Mouse (Mus musculus) gonadal fat pad, adult 2 months (tissue): Measurements from ENCODE around the gene 4930455H04Rik. TPM values are rescaled to one million over a fixed set of nuclear protein-coding genes. Genes with fewer than 3 reads are reported as not detected.
A peak's percentile ranks its signal among the peaks of the same experiment; 100 is the strongest.

ENCODE experiments used
- DNase-seq: peaks from one replicate; pipeline ENCODE4 v3.0.0-alpha.2; 2012; ENCODE audit warnings: low read depth
- polyA plus RNA-seq: library from polyadenylated mRNA; depleted of rRNA; stranded (reverse); fragments of >200 nt; gene quantifications from 2 replicates; pipeline ENCODE4 v1.2.3, GENCODE M21; 2012

Gene 4930455H04Rik
- polyA plus RNA-seq, 1 experiment: not detected

DNA sequence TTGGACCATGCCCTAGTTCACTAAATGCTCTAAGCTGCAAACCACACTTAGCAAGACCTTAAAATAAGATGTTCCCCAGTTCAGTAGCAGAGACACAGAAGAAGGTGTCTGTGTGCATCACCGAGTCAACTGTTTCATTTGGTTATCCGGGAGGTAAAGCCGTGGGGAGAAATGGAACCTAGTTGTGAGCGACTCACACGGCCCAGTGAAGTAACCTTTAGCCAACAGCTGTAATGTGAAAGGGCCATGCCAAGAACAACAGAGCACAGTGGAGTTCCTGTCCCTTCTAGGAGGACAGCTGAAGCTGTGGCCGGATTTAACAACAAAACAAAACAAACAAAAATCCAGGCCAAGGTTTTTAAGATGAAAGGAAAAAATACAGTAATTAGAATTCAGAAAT, 1.3 kb upstream of the 4930455H04Rik start:
- DNase-seq: peak; percentile 85

DNA sequence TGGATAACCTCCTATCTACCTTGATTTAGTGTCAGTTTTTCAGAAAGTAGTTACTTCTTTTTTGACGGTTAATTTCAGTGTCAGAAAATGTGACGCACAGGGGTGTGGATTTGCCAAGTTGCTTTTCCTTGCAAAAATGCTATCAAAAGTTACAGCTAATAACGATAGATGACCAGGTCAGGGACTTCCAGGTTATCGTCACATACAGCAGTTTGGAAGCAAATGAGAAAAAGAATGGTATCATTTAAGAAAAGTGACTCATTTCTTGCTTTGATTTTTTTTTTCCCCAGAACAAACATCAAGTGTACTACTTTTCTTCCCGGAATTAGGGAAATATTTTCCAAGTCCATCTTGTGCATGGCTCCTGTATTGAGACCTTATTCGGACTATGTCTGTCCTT, 631 bp upstream of the 4930455H04Rik start:
- DNase-seq: no peak

DNA sequence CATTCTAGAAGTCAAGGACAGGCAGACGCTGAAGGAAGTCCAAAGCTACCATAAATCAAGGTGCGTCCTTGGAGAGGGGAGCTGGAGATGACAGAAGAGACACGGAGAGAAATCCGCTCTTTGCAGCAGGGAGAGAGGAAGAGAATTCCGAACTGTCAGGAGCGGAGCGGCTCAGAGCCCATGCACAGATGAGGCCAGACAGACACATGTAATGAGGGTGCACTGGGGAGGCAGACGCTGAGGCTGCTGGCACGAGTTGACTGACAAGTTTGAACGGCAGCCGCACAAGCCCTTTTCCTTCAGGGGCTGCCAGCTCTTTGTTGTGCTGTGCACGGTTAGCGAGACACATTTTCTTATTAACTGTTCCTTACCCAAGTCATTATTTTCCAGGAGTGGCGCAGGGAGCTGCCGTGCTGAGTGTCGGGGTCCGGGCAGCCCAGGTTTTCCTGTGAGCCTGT, 502 bp downstream of the 4930455H04Rik start, which contains the start of gene Palmd:
Gene Palmd (minus strand): TSS at position 448 of the 458 bp plus-strand sequence.
- no peak for DNase-seq

DNA sequence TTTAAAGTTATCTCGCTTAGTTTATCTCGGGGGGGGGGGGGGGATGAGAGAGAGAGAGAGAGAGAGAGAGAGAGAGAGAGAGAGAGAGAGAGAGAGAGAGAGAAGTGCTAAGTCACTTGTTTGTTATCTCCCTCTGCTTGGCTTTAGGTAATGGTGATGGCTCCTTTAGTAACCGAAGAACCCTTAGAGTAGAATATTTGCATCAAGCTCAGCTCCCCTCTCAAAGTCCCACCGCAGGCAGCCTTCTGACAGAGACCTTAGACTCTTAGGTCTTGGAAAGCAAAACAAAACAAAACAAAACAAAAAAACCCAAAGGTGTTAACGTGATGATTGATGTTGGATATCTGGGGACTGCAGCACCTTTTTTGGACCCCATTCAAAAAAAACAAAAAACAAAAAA, 936 bp downstream of the 4930455H04Rik start:
- DNase-seq: no peak

DNA sequence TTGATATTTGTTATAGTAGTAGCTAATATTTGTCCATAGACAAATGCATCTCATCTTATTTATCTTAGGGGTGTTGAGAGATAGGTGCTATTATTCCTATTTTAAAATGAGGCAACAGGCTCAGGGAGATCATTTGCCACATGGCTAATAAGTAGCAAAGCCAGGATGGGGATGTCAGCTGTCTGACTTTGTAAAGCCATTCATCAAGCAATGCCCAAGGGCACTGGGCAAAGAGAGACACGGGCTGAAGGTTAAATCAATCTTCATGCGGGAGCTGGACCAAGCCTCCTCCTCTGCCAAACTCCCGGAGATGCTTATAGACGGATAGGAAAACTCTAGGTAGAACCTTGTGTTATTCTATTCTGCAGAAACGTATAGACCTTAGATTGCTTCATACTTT, 1.7 kb downstream of the 4930455H04Rik start:
- DNase-seq: no peak

DNA sequence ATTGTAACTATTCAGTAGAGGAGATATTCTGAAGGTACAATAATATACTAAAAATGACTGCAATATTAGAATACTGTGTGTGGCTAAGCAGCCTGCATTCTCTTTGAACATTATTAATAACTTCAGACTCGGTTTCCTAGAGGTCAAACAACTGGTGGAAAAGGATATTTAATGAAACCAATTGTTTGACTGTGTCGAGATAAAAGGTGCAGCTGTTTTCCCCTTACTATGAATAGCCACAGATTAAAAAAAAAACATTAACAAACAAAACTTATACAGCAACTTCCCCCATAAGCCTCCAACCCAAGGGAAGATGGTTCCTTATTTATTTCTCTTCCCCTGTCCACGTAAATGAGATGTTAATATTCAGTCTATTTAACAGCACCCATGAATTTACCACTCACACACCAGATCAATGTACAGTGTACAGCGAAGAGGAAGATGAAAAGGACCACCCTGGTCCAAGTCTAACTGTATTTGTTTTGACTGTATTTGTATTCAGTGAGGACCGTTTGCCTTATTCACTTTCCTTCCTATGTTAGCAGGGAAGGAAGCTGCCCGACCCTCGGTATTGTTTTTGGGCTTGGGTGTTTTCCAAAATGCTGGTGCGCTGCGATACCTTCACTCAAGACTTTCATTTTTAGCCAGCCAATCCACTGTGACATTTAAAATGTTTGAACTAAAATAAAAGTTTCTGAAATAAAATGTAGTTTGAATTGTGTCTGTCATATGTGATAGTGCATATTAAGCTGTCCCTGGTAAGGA, 13.9 kb downstream of the 4930455H04Rik start:
- DNase-seq: no peak

DNA sequence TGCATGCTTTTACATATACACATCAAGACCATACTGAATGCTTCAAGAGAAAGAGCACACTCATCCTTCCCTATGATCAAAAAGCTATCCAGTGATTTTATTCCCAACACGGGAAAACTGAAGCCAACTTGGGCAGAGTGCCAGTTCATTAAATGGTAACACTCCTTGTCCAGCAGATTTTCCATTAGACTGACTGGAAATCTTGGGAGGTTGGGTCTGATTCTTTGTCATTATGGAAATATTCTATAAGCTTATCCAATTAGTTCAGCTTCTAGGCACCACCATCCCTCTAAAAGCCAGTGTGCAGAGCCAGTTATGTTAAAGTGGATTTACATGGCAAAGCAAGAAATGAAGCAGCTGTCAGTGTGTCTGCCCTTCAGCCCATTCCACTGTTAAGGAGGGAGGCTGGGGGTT, 17.0 kb downstream of the 4930455H04Rik start:
- no peak for DNase-seq

DNA sequence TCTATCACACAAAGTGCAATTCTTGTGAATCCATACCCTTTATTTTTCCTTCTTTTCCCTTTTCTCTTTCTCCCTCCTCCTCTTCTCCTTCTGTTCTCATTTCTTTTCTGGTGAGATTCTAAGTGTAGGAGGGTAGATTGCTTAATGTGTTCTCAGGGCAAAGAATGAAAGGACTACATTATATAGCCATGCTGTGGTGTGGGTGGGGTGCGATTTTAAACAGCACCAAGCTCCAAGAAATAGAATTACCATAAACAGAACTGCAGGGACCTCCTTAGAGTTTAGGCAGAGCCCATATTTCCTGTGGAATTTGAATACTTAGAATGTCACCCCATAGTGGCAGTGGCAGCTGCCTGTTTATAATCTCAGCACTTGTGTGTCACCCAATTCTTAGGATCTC, 17.7 kb downstream of the 4930455H04Rik start:
- DNase-seq: no peak

DNA sequence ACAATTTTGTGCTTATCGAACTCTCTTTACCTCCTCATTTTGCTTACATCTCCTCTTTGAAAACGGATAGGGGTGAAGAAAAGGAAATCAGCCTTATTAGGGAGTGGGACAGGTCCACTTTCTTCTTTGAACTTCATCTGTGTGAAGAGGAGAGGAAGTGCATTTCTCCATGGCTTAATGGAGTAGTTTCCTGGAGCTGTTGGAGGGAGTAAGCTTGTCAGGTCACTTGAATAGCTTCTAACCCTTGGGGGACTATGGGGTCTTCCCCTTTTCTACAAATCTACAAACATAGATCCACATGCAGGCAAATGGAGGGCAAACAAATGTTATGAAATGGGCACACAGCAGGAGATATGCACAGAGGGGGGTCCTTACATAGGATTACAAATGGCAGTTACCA, 18.4 kb downstream of the 4930455H04Rik start:
- no peak for DNase-seq

DNA sequence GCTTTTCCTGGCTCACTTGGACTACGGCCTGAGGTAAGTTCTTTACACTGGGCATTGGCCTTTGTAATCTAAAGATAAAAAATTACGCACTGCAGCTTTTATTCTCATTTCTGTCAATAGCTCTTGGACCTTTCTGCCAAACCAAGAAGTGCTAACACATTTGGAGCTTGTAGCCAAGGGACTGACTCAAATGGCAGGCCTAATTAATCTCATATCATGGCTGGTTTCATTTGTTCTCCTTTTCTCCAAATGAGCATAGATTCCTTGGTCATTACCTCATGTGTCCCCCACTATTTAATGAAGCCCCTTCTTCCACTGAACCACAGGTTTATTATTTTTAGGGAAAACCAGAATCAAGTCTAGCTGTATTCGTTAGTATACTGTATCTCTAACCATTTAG, 20.2 kb downstream of the 4930455H04Rik start:
- no peak for DNase-seq

DNA sequence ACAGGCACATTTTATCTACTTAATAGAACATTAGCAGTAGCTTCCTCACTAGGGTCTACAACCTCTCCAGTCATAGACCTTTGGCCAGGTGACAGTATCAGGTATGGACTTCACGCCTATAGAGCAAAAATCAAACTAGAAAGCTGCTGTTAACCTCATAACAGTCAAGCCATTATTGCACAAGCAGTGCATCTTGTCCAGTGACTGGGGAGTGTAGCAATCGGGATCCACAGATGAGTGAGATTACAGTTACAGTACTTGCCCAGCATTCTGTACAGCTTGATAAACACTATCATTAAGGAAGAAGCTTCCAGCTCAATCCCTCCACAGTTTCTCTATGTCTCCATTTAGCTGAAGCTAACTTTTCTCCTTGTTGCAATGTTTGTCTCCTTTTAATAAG, 23.1 kb downstream of the 4930455H04Rik start:
- DNase-seq: no peak

DNA sequence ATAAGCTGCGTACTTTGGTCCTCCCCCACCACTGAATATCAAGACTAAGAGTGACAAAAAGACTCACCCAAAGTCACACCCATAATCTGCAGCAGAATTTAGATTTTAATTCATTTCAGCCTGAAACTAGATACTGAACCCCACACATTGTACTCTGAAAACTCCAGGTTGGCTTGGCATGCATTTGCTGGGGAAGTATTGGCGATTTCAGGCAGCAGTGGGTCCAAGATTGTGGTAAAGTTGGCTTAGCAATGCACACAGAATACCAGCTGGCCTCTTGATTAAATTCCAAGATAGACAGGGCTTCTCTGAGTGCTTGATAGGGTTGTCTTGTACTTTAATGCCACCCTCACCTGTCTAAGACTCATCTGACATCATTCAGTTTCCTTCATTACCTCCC, 24.9 kb downstream of the 4930455H04Rik start:
- DNase-seq: no peak

DNA sequence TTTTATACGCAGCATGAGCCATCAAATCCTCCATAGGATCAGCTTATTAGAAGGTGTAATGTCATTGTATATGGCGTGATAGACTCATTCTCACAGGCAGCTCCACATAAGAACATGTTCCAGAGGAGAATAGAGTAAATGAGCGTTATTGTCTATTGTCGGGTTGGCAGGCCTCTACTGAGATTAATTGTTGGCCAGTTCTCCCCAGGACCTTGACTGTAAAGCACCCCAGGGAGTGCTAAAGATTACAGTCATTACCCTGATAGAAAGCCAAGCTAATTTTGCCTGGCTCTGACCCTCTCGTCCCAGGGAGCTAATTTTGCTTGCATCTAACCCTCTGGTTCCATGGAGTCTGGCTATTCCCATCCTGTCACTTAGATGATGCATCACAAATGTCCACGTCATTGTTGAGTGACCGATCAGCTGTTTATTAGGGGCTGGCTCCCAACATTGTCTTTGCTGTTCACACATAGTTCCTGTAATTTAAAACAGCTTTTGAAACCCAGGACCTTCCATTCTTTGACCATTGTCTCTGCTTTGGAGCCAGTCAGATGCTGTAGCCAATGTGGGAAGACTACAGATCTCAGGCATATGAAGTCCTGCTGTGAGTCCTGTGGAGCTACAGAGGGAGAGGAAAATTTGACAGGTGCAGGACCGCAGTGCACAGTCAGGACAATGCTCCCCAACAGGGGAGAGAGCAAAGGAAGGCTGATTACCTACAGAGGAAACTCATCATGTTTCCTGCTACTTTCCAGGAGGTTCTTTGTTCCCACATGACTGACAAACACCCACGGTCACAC, 33.8 kb downstream of the 4930455H04Rik start:
- no peak for DNase-seq

DNA sequence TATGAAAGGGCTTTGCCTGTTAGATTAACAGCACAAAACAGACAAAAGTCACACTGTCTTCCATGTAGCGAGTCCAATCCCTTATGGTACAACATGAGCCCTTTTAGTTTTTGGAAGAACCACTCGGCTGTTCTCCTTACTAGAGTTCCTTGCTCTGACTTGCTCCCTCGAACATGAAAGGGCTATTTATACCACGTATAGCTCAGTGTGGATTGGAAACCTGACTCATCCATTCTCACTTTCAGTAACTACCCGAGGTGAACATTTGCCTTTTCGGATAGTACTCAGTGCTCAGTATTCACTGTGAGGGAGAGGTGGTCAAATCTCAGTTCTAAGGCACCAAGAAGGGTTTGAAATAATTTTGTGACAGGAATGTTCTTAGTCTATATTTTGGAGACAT, 35.3 kb downstream of the 4930455H04Rik start:
- no peak for DNase-seq

DNA sequence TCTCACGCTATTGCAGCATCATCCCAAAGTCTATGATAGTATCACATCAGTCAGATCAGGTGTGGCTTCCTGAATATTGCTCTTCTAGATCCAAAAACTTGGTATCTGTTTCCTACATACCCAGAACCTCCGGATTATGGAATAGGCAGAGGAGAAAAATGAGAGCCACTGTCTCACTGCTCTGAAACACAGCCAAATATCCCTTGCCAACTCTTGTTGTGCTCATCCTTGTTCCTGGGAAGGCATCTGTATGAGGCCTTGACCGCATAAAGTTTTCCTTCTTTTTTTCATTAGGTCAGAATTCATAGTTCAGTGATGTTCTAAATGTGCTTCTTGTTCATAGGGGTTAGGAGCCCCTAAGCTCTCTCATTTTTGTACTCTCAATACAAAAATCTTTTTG, 38.6 kb downstream of the 4930455H04Rik start:
- no peak for DNase-seq

DNA sequence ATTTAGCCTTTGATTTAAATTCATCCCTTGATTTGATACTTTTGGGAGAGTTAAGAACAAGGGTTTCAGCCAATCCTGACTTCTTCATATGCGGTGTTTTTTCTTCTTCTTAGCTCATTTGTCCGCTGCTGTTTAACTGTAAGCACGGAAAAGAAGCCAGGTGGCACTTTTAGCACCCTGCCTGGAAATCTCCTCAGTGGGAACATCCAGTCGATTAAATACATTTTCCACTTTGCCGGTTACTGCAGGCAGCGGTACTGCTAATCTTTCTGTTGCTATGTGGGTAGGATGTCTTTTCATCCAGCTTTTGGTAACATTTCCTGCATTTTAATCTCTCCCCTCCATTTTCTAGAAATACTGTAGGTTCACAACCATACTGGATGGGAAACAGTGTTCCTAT, 39.3 kb downstream of the 4930455H04Rik start:
- DNase-seq: no peak

DNA sequence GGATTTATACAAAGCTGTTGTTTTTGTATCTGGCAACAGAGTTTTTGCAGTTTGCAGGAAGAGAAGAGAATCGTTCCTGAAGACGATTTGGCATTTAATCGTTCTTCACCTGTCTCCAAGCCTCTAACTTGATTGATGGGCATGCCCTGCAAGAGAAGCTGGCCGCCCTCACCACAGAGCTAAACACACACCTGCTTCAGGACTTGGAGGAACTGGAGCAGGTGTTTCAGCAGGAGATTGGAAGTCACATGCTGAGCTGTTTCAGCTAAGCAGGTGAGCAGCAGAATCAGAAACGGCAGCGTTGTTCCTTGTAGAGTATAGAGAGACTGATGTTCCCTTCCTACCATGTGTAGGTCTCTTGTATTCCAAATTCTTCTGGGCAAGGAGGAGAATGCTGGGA, 42.1 kb downstream of the 4930455H04Rik start:
- DNase-seq: no peak

DNA sequence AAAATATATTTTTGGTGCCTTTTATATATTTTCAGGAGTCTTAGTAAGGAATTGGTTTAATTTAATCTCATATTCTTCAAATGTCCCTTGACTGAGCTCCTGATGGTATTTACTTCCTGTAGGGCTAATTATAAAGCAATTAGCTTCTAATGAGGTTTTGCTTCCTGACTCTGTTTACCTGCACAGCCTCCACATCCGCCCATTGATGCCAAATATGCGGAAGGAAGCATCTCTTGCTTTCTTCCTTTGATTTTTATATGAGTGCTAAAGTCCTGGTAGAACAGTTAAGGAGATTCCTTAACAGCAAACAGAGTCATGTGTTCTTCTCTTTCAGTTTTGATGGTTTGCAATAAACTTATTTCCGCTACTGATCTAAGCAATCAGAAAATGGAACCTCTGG, 52.3 kb downstream of the 4930455H04Rik start:
- no peak for DNase-seq

DNA sequence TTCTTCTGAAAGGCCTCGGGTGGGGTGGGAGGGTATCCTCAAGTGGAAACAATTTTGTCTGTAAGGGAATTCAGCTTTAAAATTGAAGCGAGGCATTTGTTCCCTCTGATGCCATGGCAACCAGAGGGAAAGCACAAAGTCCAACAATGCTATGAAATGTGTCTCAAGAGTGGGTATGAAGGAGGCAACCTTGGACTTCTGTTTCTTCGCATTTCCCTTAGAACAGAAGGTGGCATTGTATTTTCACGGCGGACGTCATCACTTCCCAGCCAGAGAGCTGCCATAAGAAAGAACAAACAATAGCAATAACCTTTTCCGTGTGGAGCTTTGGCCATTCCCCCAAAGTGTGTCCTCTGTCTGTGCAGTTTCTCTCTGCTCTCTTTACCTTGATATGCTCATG, 53.8 kb downstream of the 4930455H04Rik start:
- no peak for DNase-seq

DNA sequence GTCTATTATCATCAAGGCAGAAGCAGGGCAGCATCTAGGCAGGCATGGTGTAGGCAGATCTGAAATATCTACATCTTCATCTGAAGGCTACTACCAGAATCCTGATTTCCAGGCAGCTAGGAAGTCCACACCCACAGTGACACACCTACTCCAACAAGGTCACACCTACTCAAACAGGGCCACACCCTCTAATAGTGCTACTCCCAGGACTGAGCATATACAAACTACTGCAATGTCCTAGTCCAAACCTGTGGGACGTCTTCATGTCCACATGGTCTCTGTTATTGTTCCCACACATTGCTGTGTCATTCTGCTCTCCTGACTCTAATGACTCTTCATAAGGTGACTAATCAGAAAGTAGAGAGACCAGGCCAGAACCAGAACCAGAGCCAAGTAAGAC, 56.0 kb downstream of the 4930455H04Rik start:
- DNase-seq: no peak

DNA sequence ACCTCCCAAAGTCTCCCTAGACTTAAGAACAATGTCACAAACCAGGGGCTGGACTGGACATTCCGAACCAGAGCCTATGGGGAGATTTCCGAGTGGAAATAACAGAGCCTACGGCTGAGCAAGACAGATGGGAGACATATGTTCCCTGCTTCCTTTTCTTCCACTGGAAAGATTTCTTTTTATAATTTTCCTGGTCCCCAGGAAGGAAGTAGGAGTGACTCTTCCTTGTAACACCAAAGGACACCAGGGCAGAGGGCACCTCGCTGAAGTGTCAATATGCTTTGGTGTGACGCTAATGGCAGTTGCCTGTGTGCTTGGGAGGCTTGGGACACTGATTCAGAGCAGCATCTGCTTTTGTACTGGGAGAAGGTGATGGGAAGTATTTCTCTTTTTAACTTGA, 56.5 kb downstream of the 4930455H04Rik start:
- no peak for DNase-seq

DNA sequence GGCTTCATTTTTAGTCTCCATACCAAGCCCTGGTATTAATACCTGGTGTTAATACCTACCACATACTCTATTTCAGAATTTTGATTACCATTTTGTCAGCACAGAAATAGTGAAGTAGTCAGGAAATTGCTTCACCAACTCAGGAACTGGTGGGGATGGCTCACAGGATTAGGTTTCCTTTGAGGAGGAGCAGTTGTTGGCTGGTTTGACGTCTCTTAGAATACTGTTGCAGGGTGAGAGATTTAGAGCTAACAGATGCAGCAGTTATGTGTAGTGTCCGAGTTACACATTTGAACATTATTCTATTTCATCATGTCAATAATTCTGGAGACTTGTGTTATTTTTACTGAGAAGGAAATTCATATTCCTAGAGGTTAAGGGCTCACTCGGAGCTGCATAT, 57.4 kb downstream of the 4930455H04Rik start:
- DNase-seq: no peak
